Mouse (Mus musculus): ENCODE measurements at regions not wholly inside any gene's neighbourhood (a gene's known extent, or its start where the extent isn't known, plus 50 kb on each side); places are given as distances from the start of the nearest gene placed in this dataset.

DNA sequence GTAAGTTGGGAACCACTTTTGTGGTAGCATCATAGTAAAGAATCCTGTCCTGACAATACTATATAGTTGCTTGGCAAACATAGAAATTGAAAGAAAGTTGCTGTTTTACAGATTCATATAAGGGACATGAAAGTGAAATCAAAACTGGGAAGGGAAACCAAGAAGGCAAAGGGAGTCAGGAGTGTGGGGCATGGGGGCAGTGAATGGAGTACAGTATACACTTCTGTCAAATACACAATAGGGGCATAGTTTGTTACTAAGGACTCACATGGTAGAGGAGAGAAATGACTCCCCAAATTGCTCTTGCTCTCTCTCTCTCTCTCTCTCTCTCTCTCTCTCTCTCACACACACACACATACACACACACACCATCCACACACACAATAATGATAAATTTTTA lies 185.1 kb downstream of the Kdr start:
- Histone ChIP-seq H3K27ac (ENCODE audit: insufficient read depth, low read depth) (no peak overlapping the region), H3K4me1 (ENCODE audit: control insufficient read depth in 1 of 2, insufficient read depth in 2 of 2) (peaks cover 0 to 7% of the 10 kb centered on the region in 2 experiments; a peak in 2 of 4 replicates), H3K9me3 (replicated peaks; ENCODE audit: low read length) (peaks cover 6% of the 10 kb centered on the region), H3K36me3 (replicated peaks in 1 of 2; ENCODE audit: control insufficient read depth in 1 of 2, insufficient read depth in 1 of 2, low read length in 1 of 2) (no peaks in the 10 kb centered on the region), H3K4me3 (replicated peaks in 1 of 3; ENCODE audit: low read depth in 2 of 3, low read length in 2 of 3, poor library complexity in 1 of 3) (no peak overlapping the region), H3K79me2 (replicated peaks; ENCODE audit: control insufficient read depth, extremely low read depth, insufficient read depth, poor library complexity, severe bottlenecking) (no peaks in the 10 kb centered on the region), H3K4me2 (ENCODE audit: insufficient read depth, low read depth, poor library complexity, severe bottlenecking) (no peak overlapping the region), H3K27me3 (replicated peaks) (no peaks in the 10 kb centered on the region), H3K9ac (ENCODE audit: insufficient read depth, low read depth) (no peak overlapping the region)
- dilution Hi-C loops (cut with MboI; ENCODE audit: extremely low pct_ligation_motif_present, extremely low pct_unique_long_range_greater_than_20kb, low sequenced_read_pairs) (no loop called here), in situ Hi-C loops (cut with MboI; ENCODE audit: low pct_ligation_motif_present, low pct_unique_long_range_greater_than_20kb, low sequenced_read_pairs) (no loop called here)
- DNase-seq (ENCODE audit: extremely low read depth) = no peak
- TF ChIP-seq CHD2 (IDR thresholded peaks at IDR 0.05; ENCODE audit: low read length) = no peak
- no peak for TF ChIP-seq USF2 (conservative IDR thresholded peaks at IDR 0.05; ENCODE audit: low read depth, low read length)
- TF ChIP-seq HCFC1 (IDR thresholded peaks at IDR 0.05; ENCODE audit: low read depth, low read length) = no peak
- no peak for TF ChIP-seq SIN3A (IDR thresholded peaks at IDR 0.05; ENCODE audit: low read length)
- TF ChIP-seq KAT2A (IDR thresholded peaks at IDR 0.05; ENCODE audit: insufficient replicate concordance, low read length) = no peak
- no peak for TF ChIP-seq MYC (IDR thresholded peaks at IDR 0.05; ENCODE audit: low read depth, low read length)
- no peak for TF ChIP-seq POLR2AphosphoS2 (IDR thresholded peaks at IDR 0.05; ENCODE audit: low read depth, low read length)
- TF ChIP-seq JUND (conservative IDR thresholded peaks at IDR 0.05; ENCODE audit: low read depth, low read length) = no peak
- TF ChIP-seq JUN (IDR thresholded peaks at IDR 0.05; ENCODE audit: insufficient read depth, low read depth, low read length) = no peak
- TF ChIP-seq MAX (IDR thresholded peaks at IDR 0.05; ENCODE audit: low read length) = no peak
- TF ChIP-seq TCF12 (IDR thresholded peaks at IDR 0.05; ENCODE audit: low read depth, low read length) = no peak

DNA sequence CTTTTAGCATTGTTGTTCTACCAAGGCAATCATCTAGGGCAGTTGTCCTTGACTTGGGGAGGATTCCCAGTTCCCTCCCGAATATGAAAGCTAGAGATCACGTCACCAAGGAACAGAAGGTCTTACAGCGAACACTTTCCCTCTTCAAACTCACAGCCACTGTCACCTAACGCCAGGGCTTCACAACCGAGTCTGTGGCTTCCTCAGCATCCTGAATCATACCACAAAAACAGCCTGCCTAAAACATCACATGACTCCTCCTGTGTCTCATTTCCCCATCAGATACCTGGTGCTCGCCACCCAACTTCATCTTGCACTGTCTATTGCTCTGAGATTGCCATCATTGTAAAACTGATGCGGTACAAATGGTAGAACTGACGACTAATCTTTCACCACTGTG lies 186.5 kb downstream of the Kdr start:
- no peak for TF ChIP-seq ZKSCAN1 (IDR thresholded peaks at IDR 0.05; ENCODE audit: borderline replicate concordance, low read depth, low read length)
- TF ChIP-seq PAX5 (IDR thresholded peaks at IDR 0.05; ENCODE audit: low read length) = no peak
- no peak for TF ChIP-seq ZC3H11A (IDR thresholded peaks at IDR 0.05; ENCODE audit: low read depth, low read length)
- no peak for TF ChIP-seq JUN (IDR thresholded peaks at IDR 0.05; ENCODE audit: insufficient read depth, low read depth, low read length)
- no peak for TF ChIP-seq MYC (IDR thresholded peaks at IDR 0.05; ENCODE audit: low read depth, low read length)
- no peak for TF ChIP-seq CTCF (conservative IDR thresholded peaks at IDR 0.05 in 1 of 2, IDR thresholded peaks at IDR 0.05 in 1 of 2; ENCODE audit: low read depth in 2 of 2, low read length in 2 of 2)
- no peak for TF ChIP-seq JUND (conservative IDR thresholded peaks at IDR 0.05; ENCODE audit: low read depth, low read length)
- no peak for TF ChIP-seq SMC3 (IDR thresholded peaks at IDR 0.05; ENCODE audit: low read depth, low read length)
- TF ChIP-seq TBP (conservative IDR thresholded peaks at IDR 0.05; ENCODE audit: low read depth, low read length) = no peak
- no peak for TF ChIP-seq NELFE (IDR thresholded peaks at IDR 0.05; ENCODE audit: low read depth, low read length)
- TF ChIP-seq MAZ (IDR thresholded peaks at IDR 0.05; ENCODE audit: low read depth, low read length) = no peak
- H3K27ac ChIP-seq (ENCODE audit: insufficient read depth, low read depth) = no peak overlapping the region
- no peaks in the 10 kb centered on the region for H3K36me3 ChIP-seq (replicated peaks in 1 of 2; ENCODE audit: control insufficient read depth in 1 of 2, insufficient read depth in 1 of 2, low read length in 1 of 2)
- DNase-seq (ENCODE audit: extremely low read depth) = no peak
- peaks cover 0 to 7% of the 10 kb centered on the region in 2 experiments; a peak in 2 of 4 replicates for H3K4me1 ChIP-seq (ENCODE audit: control insufficient read depth in 1 of 2, insufficient read depth in 2 of 2)
- no peak overlapping the region for H3K4me3 ChIP-seq (replicated peaks in 1 of 3; ENCODE audit: low read depth in 2 of 3, low read length in 2 of 3, poor library complexity in 1 of 3)
- in situ Hi-C loops (cut with MboI; ENCODE audit: low pct_ligation_motif_present, low pct_unique_long_range_greater_than_20kb, low sequenced_read_pairs) (no loop called here), dilution Hi-C loops (cut with MboI; ENCODE audit: extremely low pct_ligation_motif_present, extremely low pct_unique_long_range_greater_than_20kb, low sequenced_read_pairs) (no loop called here)
- H3K4me2 ChIP-seq (ENCODE audit: insufficient read depth, low read depth, poor library complexity, severe bottlenecking) = no peak overlapping the region
- no peak overlapping the region for H3K9ac ChIP-seq (ENCODE audit: insufficient read depth, low read depth)
- H3K27me3 ChIP-seq (replicated peaks) = no peaks in the 10 kb centered on the region
- H3K79me2 ChIP-seq (replicated peaks; ENCODE audit: control insufficient read depth, extremely low read depth, insufficient read depth, poor library complexity, severe bottlenecking) = no peaks in the 10 kb centered on the region
- H3K9me3 ChIP-seq (replicated peaks; ENCODE audit: low read length) = peaks cover 6% of the 10 kb centered on the region

Measured in CH12.LX (cell line).